Mouse (Mus musculus): ENCODE measurements at regions not wholly inside any gene's neighbourhood (a gene's known extent, or its start where the extent isn't known, plus 50 kb on each side); places are given as distances from the start of the nearest gene placed in this dataset.

DNA sequence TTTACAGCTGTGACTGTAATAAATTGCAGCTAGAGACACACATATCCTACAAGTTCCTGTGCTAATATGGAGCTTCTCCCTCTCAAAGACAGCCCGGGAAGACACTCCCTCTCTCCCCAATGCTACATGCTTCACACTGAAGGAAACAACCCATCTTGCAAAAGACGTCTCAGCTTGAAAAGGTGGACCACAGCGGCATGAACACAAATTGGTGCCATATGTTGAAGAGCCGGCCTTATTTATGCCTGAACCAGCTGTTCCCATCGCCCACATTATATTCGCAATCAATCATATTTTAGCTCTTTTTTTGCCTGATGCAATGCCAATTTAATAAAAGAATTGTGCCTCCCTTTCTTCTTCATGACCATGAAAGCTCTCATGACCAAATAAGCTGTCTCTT is 135.8 kb upstream of the Mast4 start:
- no peak for DNase-seq (ENCODE audit: low spot score)

DNA sequence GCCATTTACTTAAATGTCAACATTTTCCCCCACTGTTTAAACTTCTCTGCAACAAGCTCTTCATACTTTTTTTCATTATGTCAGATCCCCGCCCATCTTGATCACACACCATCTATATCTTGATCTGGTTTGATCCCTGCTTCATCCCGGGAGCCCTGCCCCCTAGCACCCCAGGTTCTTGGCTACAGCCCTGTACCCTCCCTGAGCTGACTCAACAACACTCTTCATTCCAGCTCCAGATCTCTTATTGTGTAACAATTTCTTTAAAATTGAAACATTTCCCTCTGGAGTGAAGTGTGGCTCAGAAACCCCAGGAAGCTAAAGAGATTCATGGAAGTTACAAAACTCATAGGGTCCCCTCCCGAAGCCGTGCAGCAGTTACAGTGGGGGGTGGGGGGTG is 126.2 kb upstream of the Mast4 start:
- no peak for DNase-seq (ENCODE audit: low spot score)

DNA sequence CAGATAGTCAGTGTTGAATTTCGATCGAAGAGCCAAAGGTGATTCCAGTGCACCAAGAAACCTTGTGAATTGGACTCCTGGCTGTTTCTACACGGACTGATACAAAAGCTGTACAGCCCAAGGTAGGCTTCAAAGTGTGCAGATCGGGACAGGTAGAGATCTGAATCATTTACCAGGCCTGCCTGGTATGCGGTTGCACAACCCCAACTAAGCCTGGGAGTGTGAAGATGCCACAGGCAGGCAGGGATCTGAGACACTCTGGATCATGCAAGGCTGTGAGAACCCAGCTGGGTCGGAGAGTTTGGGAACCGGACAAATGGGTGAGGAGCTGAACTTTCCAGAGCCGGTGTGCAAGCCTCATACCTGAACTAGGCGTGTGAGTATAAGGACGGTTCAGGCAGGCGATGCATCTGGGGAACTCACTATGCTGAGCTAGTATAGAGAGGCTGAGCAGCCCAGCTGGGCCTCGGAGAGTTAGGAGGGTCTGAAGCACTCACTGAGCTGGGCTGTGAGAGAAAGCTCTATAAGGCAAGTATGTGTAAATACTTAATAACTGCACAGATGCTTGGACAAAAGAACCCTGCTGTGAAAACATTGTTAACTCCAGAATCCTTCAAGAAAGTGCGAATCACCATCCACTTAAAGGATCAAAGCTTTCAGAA is 125.3 kb upstream of the Mast4 start:
- DNase-seq (ENCODE audit: low spot score): peak; percentile 3

DNA sequence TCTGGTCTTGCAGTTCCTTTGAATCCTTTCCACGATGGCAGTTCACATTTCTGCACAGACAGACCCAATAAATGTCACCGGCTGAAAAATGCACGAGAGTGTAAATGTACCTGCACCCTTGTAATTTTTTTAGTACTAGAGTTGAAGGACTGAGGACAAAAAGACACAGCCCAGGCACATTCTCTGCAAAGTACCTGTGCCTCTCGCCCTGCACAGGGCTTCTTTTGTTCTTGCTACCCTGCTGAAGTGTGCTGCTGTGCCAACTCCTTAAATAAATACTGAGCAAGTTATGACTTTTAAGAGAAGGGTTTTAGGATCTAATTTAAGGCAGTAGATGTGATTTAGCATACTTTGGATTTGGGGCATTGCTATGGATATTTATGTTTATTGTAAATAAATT is 118.5 kb upstream of the Mast4 start:
- DNase-seq (ENCODE audit: low spot score): no peak

DNA sequence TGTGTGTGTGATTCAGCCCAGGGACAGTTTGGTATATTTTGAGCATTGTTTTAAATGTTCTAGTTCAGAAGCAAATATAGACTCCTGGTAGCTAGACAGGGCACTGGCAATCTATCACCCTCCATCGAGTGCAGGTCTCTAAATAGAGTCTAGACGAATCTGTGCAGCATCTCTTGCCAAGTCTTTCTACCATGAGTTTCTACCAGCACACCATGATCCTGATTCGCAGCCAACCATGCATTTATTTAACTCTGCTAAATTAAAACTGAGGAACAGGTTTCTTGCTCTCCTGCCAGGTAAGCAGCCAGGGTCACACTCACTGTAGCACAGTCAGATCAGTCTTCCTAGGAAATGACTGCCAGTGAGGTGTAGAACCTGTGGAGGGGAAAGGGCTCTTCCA is 96.3 kb upstream of the Mast4 start:
- DNase-seq (ENCODE audit: low spot score): no peak

- no peak for DNase-seq (ENCODE audit: low spot score)
These were observed 89.7 kb upstream of the Mast4 start for GRCm38 (mm10) chr13:103424011-103424410.

DNA sequence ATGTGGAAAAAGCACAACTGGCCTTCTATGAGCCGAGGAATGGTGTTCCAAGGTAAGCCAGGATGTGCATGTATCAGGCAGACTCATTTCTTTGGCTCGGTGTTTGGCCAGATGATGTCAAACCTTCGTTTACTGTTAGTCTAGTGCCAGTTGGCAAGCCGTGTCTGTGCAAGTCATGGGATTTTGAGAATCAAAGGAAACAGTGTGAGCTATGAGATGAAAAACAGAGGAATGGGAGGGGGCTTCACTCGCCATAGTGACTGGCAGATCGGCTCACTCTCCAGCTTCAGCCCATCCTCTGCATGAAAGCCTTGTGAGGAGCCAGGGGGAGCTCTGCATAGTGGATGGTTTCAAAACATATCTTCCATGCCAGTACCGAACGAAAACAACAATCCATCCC is 89.1 kb upstream of the Mast4 start:
- no peak for DNase-seq (ENCODE audit: low spot score)

DNA sequence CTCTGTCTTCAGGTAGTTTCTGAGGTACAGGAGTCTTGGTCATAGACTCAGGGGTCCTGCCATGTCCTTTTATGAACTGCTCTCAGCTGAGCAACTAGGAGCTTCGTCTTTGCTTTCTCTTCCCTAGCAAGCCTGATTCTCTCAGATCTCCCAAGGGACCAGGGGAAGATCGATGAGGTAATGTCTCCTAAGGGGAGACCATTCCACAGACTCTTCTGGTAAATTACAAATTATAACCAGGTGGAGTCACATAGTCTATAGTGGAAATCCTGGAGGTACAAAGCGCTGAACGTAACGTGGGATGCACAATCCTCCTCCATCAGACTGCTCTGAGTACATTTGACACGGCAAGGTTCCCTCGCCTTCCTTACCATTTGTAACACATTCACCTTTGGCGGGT is 88.7 kb upstream of the Mast4 start:
- DNase-seq (ENCODE audit: low spot score): no peak

DNA sequence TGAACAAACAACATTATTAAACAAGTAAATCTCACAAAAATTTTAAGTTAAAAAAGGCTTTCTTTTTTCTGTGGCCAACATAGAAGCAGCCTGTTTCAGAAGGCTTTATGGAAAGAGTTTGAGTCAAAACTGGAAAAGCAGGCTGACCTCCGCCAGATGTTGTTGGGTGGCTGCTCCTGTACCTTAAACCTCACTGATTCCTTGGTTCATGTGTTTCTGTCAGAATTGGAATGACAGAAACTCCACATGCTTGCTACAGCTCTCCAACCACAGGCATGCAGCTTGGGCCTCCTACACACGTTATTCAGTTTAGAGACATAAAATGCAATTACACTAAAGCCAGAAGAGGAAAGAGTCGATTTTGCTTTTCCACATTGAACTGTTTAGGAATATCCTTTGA is 84.8 kb upstream of the Mast4 start:
- DNase-seq (ENCODE audit: low spot score): no peak

GRCm38 (mm10) chr13:103417256-103417655 is 83.0 kb upstream of the Mast4 start:
- DNase-seq (ENCODE audit: low spot score): no peak

- DNase-seq (ENCODE audit: low spot score): no peak
These were observed 81.0 kb upstream of the Mast4 start for GRCm38 (mm10) chr13:103415335-103415734.

DNA sequence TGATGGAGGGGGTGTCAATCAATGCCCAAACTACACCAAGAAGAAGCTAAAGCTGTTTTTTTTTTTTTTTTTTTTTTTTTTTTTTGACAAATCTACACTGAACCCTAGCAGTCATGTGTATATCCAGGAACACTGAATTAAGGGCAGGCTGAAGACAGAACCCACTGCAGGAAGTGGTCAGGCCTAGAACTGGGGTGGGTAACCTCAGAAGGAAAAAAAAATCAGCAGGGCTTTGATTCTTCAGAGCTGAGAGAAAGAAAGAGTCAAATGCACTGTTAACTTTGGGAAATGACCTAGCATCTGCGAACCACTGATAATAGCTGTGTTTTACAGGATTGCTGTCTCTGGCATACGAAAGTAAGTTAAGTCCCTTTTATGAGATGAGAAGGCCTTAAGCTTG is 78.3 kb upstream of the Mast4 start:
- no peak for DNase-seq (ENCODE audit: low spot score)

DNA sequence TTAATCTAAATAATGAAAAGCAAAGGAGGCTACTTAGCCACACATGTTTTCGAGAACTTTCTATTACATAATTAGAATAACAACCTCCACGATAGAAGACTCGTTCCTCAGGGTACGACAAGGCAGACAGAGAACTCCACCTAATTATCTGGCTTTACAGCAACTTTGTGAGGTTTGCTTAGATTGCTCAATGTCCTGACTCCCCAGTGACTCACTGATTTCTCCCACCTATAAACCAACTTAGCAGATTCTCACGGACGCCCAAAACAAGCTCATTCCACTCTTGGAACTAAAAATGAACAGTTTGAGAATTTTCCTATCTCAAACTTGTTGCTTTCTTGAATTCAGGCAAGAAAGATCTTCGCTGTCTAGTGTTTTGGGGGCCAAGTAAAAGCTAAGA is 75.0 kb upstream of the Mast4 start:
- no peak for DNase-seq (ENCODE audit: low spot score)

DNA sequence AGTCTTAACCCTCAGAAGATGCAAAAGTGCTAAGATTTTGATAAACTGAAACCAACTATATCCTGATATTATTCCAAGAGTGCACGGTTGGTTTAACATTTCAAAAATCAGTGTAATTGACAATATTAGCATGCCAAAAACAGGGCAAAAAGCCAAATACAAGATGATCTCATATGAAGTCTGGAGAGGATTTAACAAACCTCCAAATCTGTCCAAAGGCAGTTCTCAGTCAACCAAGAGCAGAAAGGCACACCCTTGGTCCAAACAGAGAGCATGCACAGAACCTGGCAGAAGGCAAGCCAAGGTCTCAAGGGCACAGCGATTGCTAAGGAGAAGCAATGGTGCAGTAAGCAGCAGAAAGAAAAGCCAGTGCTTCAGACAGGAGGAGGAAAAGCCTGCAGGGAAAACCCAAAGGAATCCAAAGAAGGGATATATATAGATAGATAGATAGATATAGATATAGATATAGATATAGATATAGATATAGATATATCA is 62.3 kb upstream of the Mast4 start:
- DNase-seq (ENCODE audit: low spot score): no peak

DNA sequence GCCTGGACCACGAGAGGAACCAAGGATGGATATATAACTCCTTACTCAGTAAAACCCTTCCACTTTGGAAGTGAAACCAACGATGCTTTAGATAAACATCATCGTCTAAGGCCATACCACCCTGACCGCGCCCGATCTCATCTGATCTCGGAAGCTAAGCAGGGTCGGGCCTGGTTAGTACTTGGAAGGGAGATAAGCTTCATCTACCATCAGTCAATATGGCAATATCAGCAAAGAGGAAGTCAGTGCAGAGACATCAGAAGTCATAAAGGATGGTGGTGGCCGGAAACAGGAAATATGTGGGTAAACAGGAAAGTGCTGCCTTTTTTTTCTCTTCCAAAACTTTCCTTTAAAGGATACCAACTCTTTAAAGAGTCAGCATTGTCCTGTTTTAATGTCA is 61.8 kb upstream of the Mast4 start:
- DNase-seq (ENCODE audit: low spot score): no peak

DNA sequence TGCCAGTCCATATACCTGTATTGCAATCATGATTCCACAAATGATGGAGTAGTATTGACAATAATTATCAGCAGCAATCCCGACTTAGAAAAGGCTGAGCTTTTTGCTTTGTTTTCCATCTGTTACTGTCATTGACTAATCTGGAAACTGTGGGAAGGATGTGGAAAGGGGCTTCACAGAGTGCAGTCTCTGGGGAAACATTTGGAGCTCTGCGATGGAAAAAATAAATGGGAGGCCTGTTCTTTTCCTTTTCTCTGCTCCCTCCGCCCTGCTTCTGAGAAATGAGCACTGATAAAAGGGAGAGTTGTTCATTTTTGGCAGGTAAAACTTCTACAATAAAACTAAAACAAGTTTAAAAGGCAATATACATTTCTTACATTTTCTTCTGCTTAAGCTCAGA is 58.3 kb upstream of the Mast4 start:
- no peak for DNase-seq (ENCODE audit: low spot score)

DNA sequence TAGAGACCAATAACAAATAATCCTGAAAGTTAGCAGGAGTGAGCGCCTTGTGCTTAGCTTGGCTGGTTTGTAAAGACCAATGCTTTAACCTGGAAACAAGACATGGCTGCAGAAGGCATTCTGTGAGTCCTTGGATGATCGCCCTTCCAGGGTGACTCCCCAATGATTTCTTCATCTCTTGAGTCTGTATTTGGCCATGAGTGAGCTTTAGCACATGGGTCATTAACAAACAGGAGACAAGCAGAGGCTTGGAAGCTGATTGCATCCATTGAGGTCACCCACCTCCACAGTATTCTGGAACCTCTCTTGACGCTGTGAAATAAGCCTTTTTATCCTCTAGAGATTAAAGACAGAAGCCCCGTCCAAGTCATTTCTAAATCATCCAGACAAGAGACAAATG is 57.1 kb upstream of the Mast4 start:
- no peak for DNase-seq (ENCODE audit: low spot score)

DNA sequence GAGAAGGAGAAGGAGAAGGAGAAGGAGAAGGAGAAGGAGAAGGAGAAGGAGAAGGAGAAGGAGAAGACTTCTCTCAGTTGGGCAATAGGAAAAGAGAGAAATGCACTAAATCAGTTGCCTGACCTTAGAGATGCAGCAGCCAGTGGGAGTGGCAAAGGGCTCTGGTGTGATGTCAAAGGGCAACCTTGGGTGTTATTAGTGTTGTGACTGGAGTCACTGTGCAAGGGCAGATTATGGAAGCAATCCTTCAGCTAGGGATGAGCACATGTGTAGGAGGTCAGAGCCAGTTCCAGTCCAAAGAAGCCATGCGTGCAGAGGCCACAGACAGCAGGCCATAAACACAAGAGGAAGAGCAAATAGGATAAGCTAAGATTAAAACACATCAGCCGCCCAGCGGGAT is 56.7 kb upstream of the Mast4 start:
- DNase-seq (ENCODE audit: low spot score): no peak

DNA sequence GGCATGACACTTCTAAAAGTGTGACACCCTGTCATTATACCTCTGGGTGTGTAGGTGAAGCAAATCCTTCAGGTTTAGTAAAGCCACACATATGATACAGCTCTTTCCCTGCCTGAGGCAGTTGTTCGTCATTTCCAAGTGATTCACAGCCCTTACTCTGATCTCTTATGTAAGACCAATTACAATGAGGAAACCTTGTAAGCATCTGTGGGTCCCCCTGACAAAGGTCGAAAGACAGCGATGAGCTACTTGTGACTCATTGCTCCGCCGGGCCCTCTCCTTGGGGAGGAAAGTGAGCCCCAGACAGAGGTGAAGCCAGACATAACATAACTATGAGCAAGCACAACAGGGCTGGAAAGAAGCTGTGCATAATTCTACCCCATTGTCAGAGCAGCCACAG is 52.7 kb upstream of the Mast4 start:
- no peak for DNase-seq (ENCODE audit: low spot score)
